Mouse (Mus musculus) urinary bladder, postnatal 25 days (tissue): ENCODE data around the gene P2rx3.

Experiments used
- DNase-seq: peaks from one replicate; pipeline ENCODE4 v3.0.0; 2022; ENCODE audit warnings: low spot score

P2rx3 gene

DNA sequence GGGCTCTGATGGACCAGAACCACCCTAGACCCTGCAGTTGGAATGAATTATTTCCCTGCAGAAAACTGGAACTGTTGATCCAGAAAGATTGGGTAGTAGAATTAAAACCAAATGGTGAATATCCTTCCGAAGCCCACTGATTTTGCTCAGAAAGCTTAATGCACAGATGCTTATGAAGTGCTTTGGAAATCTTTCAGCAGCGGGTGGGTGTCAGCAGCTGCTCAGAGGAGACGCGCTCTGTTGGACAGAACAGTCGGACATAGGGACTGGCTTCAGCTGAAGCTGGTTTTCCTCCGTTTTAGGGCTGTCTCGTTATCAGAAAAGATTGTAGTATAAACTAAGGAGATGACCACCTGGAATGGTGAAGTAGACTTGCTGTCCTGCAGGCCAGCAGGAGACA, 6.4 kb upstream of the P2rx3 start:
- no peak for DNase-seq

DNA sequence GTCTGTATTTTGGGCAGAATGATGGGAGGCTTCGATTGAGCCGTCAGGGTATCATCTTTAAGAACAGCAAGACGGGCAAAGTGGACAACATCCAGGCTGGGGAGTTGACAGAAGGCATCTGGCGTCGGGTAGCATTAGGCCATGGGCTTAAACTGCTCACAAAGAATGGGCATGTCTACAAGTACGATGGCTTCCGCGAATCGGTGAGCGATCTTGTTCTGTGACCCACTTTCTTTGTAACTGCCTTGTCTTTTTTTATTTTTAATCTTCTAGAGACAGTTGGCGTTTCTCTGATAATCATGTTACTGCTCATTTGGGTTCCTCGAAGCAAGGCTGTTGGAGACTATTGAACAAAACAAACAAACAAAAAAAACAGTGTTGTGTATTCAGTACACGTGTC, 1.1 kb upstream of the P2rx3 start:
- DNase-seq, result no peak

DNA sequence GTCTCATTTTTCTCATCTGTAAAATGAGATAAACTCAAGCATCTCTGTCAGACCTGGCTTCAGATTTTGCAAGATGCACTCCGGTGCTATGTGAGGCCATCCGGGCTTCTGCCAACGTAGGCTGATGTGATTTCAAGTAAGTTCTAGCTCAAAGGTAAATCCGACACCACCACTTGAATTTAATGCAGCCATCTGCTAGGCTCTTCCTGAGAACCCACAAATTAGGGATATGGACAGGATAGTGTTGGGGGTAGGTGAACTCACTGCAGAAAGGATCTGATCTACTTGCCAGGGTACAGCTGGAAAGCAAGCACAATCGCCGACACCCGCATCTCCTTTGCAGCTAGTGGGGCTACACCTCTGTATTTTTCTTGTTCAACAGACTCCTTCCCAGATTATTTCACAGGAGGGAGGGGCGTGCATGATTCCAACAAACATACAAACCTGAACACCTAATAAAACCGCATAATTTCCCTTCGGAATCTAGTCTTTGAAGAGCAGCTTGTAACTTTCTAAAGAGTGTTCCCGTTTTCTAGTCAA, 685 bp downstream of the P2rx3 start:
- DNase-seq, result no peak

DNA sequence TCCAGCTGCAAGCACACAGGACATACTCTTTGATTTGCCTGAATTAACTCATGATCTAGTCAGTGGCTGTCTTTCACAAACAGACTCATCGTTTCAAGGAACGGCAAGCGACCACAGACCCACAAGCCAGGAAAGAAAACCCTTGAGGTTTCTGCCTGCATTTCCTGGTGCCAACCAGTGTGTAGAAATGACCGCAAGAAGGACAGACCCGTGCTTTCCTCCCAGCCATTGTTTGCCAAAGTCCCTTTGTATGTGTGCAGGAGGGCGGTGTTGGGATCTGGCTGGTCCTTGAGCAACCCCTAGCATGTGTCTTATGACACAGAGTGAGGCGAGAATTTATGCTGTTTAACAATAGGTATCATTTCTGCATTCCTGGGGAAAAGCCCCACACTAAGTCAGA, 3.1 kb downstream of the P2rx3 start:
- DNase-seq, result no peak

DNA sequence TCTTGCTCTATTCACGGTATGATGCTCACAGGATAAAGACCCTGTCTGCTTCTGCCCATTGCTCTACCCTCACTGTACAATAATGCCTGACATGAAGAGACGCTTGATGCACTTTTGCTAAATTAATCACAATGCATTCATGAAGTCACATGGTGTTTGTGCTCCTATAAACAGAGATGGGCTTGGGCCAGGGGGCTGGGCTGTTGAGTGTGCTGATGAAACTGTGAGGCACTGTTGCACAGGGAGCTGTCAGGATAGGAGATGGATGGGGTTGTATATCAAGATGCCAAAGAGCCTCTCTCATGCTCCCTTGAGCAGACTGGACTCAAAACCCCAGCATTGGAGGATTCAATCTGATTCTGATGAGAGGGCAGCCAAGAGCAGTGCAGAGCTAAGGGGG, 4.1 kb downstream of the P2rx3 start:
- DNase-seq, result no peak

DNA sequence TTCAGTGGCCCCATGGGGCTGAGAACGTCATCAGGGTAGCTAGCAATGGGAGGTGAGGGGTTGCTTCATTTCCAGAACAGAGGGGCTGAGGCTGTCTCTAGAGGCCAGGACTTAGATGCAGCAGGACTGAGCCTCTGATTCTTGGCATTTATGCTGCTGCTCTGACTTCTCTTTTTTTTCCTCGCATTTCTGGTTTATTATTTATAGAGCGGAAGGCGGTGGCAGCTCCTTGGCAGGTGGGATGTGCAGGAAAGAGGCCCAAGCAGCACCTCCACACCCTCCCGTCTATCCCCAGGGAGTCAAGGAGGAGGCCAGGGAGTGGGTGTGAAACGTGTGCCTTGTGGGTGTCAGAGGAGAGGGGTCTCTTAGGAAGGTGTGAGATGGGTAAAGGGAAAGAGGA, 6.3 kb downstream of the P2rx3 start:
- DNase-seq, result no peak

DNA sequence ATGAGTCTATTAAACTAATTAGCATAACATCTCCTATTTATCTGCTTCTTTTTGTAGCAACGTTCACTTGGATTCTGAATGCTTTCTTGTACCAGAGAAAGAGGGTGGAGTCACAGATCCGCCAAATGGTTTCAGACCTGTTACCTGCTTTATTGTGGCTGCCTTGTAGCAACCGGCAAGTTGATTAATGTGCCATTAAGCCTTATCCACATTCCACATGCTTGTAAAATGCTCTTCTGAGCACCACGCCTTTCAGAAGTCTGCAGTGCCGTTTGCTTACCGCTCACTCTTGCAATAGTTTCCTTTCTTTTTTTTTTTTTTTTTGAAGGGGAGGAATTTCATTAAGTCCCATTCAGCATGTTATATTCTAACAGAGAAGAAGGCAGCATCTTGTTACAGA, 7.4 kb downstream of the P2rx3 start:
- DNase-seq, result no peak

DNA sequence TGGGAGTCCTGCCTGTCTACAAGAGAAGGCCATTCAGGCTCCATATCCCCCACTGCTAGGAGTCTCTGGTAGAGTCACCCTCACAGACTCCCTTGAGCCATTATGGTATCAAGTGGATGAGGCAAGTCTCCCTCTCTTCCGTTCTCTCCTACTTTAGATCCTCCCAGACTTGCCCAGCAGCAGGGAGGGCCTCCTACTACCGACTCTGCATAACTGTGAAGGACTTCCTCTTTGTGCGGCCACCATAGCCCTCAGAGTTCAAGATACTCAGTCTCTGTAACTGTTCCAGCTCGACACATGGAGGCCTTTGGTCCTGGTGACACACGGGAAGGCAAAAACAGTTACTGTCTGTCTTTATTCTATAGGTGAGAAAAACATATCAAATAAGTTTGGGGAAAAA, 10.0 kb downstream of the P2rx3 start:
- DNase-seq, result no peak

DNA sequence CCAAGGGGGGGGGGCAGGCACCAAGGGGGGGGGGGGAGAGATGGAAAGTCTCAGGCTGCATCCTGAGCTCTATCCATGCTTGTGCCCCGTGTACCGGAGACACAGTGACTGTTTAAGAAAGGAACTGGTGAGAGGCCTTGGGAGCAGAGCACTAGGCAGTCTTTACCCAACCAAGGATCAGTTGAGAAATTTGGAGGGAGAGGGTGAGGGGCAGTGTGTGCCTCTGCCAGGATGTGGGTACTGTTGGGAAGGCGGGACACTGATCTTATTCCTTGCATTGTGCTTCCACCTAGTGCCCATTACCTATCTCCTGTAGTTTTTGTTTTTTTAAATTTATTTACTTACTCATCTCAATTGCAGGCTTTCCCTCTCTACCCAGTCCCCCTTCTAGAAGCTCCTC, 11.1 kb downstream of the P2rx3 start:
- no peak for DNase-seq

DNA sequence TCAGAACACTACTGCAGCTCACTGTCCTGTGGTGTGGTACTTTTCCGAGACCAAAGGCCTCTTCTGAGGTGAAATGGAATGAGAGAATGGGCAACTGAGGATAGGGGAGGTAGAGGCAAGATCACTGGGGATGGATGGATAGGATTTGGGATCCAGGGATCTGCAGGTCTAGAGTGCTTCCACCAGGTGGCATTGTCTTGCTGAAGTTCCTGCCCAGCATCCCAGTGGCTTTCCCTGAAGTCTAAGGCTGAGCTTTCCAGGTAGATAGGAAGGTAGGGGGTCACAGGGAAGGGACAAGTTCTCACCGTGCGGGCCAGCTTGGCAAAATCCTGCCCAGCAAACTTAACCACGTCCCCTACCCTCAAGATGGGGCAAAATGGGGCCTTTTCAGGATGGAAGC, 15.2 kb downstream of the P2rx3 start:
- DNase-seq, result no peak

DNA sequence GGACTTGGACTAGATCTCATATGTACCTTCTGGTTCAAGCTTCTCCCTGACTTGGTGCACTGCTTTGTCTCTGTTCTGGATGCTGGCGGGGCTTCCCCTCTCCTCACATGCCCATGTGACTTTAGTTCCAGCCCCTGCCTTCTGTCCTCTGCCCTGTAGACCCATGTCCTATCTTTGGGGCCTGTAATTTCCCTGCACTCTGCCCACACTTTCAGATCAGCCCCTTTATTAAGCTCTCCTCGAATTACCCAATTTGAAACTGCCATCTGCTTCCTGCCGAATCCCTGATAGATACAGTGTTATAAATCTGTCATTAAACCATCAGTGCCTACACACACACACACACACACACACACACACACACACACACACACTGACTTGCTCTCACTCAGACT, 22.7 kb downstream of the P2rx3 start:
- DNase-seq, result no peak

DNA sequence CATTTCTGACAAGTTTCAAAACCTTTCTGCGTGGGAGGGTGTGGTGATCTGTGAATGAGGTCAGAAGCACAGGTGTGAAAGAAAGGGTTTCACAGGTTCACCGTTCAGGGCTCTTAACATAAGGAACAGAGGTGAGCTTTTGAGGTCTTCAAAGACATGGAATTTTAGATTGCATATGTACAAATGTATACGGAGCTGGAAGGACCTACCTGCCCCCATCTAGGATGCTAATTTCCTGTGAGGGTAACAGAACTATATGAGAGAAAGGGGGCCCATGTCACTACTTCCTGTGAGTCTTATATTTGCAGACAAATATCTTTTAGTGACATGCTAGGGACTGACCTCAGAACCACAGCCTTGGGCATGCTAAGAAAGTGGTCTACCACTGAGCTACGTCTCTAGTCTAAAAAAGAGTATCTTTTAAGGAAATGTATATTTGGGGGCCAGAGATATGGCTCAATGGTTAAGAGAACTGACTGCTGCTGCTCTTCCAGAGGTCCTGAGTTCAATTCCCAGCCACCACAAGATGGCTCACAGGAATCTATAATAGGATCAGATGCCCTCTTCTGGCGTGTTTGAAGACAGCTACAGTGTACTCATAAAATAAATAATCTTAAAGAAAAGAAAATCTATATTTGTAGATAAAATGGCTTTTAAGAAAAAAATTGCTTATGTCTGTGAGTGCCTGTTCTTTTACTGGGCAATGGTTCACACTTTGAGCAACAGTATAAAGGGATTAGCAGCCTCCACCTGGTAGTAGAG, 23.3 kb downstream of the P2rx3 start:
- no peak for DNase-seq

DNA sequence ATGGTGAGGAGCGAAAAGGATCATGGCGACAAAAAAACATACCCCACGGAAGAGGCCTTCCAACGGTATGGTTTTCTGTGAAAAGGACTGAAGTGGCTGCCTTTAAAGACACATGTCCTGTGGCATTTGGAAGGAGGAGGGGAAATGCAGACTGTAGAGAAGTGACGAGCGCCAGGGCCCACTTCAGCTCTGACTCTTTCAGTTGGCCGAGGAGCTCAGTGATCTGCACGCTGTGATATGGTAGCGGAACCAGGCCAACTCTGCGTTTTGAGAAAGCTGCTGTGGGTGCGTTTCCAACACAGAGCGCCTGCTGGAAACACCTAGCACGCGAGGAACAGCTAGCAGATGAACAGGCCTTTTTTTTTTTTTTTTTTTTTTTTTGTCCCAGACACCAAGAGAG, 24.6 kb downstream of the P2rx3 start:
- DNase-seq, result no peak

DNA sequence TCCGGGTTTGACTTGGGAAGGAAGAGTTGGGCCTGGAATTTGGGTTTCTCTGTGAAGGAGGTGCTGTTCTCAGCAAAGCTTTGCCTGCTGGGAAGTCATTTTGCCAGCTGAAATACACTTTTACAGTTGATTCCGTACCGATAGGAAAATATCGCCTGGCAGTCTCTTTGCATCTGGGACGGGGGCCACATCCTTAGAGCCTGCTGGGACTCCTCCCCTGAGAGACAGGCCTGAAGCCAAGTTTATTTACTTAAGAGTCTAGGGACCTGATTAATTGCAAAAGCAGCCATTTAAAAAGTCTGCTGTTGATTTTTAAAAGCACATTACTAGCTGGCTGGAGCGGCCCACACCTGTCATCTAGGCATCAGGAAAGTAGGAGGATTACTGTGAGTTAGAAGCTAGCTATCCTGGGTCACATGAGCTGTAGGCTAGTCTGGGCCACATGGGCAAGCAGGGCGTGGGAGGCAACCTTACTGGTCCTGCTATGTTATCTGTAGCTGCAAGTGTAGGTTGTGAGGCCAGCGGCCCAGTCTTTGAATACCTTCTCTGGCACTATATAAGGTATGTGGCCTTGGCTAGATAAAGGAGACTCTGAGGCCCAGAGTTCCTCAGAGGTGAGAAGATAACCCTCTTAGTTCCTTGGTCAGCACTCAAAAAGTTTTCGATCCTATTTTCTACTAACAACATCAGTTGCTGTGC, 25.2 kb downstream of the P2rx3 start:
- DNase-seq, result no peak

DNA sequence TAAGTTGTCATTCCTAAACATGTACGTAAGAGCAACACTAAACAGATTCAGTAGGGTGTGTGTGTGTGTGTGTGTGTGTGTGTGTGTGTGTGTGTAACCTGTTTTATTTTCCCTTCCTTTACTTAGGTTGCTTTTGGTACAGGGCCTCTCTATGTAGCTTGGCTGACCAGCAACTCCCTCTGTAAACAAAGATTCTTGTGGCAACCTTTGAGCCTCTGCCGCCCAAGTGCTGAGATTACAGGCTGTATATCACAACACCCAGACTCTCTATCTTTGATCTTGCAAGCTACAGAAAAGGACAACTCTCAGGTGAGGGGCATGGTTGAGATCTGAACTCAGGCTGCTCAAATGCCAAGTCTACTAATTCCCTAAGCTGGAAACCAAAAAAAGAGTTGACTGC, 28.1 kb downstream of the P2rx3 start:
- DNase-seq, result no peak

DNA sequence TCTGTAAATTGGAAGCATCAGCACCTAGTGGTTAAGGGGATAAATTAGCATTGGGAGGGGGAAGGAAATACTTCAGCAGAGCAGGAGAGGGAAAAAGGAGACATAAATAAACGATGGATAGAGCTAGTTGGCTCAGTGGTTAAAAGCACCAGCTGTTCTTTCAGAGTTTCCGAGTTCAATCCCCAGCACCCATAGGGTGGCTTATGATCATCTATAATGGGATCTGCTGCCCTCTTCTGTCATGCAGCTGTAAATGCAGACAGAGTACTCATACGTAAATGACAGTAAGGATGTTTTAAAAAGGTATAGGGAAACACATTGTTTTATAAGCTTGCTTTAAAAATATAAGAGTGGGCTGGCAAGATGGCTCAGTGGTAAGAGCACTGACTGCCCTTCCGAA, 29.5 kb downstream of the P2rx3 start:
- peak; percentile 15 for DNase-seq

DNA sequence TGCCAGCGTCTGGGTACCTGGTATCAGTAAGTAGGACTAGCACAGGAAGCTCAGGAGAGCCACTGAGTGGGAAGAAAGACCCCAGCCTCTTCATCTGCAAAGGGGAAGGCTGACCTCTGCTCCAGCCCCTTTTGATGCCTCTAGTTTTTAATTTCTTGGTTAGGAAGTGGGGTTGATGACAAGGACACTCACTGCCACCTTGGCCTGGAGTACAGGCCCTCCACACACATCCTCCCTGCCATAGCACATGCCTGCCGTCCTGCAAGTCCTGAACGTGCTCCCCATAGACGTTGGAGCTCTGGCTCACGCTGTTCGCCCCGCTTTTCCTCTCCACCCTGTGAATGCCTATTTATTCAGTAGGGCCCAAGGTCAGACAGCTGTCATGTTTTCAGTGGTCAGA, 30.7 kb downstream of the P2rx3 start:
- no peak for DNase-seq

DNA sequence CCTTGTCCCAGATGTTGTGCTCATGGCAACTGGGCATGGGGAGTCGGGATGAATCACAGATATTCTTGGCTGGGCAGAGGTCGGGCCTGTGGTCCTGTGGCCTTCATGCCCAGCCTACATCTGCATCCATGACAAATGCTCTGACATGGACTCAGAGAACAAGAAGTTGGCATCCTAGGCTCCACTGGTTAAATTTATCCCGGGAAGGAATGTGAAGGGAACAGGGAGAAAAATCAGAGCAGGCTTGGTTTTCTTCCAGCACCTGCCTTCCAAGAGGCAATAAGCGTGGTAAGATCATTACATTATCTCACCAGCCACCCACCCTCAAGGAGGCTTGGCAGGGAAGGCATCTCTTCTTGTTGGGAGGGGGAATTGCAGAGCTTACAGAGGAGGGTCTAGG, 32.9 kb downstream of the P2rx3 start:
- DNase-seq, result no peak

DNA sequence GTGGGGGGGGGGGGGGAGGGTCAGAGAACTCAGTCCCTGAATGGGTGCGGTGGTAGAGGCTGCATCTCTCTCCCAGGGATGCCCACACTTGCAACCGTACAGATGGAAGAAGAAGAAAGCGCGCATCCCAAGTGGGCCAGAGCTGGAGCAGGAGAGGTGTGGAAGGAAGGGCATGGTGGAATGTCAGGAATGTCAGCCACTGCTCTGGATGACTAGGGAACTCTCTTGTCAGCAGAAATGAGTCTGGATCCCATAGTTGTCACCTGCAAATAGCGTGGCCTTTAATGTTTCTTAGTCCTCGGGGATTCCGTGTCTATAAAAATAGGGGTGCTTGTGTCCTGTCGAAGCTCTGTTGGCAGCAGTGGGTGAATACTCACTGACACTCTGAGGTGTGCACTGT, 34.7 kb downstream of the P2rx3 start:
- DNase-seq, result no peak

DNA sequence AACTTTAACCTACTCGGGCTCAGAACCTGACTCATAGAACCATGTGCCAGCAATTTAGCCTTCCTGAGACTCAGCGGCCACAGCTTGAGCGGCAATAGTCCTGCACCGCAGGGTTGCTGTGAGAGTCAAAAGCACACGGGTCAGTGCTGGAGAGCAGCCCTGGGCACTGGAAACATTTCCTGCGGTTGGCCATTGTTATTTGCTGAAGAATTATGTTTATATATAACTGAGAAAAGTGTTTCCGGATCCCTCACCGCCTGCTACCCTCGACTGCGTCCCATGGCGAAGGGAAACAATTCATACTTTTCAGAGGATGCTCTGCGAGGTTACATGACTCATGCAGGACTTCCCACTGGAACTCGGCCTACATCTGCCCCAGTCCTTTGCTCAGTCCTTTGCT, 35.8 kb downstream of the P2rx3 start:
- DNase-seq, result no peak

DNA sequence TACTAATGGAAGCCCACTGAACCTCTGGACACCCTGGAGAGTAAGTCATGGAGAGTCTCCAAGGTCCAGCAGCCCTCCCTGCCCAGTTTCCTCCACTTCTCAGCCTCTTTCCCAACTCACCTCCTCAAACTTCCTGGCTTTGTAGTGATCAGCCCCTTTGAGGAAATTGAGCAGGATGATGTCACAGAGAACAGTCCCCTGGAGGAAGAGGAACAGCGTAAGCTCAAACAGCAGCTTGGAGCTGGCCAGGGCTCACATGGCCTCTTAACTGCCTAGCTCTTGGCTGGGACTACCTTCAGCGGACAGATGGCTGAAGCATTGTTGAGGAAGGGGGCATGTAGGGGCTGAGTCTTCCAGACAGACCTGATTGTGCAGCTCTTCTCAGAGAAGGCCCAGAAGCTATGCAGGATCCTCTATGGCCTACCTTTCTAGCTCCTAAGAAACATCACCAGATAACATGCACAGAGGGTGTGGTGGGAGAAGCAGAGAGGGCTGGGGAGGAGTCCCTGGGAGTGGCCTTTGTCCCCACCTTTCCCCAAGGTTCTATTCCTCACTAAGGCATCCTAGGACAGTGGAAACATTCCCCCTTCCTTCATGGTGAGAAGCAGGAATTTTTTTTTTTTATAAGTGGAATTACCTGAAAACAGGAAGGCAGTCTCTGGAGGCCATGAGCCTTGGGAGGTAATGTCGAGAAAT, 37.6 kb downstream of the P2rx3 start:
- DNase-seq, result no peak

DNA sequence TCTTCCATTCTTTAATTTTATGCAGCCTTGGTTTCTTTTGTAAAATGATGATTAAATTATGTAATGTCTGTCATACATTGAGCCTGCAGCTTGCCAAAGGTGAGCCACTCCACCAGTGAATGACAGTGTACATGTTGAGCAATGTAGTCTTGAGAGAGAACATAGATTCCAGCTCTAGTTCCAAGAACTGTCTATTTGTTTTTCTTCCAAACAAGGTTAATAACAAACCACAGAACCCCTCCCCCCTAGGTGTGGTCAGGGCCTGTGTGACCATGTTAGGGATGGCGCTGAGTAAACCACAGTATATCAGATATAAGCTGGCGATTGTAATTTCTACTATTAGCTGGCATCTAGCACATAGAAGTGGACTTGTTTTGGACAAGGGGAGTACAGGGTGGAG, 40.9 kb downstream of the P2rx3 start:
- no peak for DNase-seq

DNA sequence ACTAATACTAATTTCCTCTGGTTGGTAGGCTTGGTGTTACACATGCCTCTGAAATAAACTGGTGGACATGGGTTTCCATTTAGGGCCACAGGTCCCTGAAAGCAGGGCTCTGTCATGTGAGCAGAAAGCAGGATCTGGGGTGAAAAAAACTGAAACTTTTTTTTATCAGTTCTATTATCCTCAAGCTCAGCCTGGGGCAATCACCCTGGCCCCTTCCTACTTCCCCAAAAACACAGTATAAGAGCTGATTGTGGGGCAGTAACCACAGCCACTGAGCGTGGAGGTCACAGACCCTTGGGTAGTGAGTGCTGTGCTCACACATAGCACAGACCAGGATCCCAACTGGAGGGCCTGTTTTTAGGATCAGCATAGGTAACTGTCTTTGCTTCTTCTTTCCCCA, 49.3 kb downstream of the P2rx3 start, which contains the start of gene Prg3:
Prg3 (plus strand) TSS at position 286 of the 400 bp plus-strand sequence.
- DNase-seq, result no peak
